Mouse (Mus musculus) frontal cortex, adult 2 months (tissue): Measurements from ENCODE around the gene Ssmem1. TPM values are rescaled to one million over a fixed set of nuclear protein-coding genes. Genes with fewer than 3 reads are reported as not detected.

Experiments used
- DNase-seq, 2 experiments: peaks; one replicate each; pipeline ENCODE4 v3.0.0; 2022; ENCODE audit warnings: low spot score in 1 of 2; ENCODE audit errors: extremely low spot score in 1 of 2
- polyA plus RNA-seq: library from polyadenylated mRNA; depleted of rRNA; stranded (reverse); fragments of >200 nt; gene quantifications from 2 replicates; pipeline ENCODE4 v1.2.3, GENCODE M21; 2012; rRNA removed

Ssmem1 gene
- polyA plus RNA-seq, 1 experiment = not detected

GRCm38 (mm10) chr6:30551644-30552580, 42.3 kb downstream of the Ssmem1 start:
- no peak for DNase-seq

DNA sequence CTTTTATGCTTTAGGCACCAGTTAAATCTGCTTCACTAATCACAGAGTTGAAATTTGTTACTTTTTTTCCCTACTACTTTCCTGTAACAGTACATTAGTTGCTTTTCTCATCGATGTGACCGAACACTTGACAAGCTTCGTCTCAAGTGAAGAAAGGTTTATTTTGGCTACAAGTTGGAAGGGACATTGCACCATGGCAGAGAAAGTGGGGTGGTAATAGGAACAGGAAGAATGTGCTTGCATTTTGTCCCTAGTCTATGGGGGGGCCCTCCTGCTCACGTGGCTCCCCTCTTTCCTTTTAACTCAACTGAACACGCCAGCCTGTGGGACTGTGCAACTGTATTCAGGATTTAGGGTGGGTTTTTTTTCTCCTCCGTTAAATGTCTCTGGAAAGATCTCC, 43.0 kb downstream of the Ssmem1 start:
- no peak for DNase-seq

- DNase-seq = no peak
Measured at GRCm38 (mm10) chr6:30553381-30554010, 43.8 kb downstream of the Ssmem1 start.

DNA sequence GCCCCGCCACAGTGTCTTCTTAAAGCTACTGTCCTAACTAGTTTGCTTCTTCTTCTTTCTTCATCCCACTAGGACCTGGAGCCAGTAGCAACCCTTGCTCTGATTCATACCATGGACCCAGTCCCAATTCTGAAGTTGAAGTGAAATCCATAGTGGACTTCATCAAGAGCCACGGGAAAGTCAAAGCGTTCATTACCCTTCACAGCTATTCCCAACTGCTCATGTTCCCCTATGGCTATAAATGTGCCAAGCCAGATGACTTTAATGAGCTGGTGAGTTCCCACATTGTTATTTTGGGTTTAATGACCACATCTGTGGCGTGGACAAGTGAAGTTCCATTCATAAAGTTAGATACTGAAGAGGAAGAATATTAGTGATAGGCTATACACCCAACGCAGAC, 44.4 kb downstream of the Ssmem1 start:
- no peak for DNase-seq

GRCm38 (mm10) chr6:30554621-30555170, 45.0 kb downstream of the Ssmem1 start:
- DNase-seq = no peak

DNA sequence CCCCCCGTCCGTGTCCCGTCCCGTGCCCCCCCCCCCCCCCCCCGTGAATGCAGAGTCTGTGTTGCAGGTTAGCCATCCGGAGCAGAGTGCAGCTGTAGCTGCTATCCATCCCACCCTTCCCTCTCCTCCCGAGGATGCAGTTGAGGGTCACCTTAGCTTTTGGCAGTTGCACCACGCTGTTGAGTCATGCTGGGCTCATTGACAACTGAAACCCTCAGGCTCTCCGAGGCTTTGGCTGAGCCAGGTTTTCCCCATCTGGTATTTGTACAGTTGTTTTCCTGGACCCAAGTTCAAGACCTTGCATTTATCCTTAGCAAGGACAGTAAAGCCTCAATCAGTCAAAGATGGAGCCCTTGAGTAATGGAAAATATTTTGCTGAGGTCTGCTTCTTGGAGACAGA, 46.4 kb downstream of the Ssmem1 start:
- no peak for DNase-seq

DNA sequence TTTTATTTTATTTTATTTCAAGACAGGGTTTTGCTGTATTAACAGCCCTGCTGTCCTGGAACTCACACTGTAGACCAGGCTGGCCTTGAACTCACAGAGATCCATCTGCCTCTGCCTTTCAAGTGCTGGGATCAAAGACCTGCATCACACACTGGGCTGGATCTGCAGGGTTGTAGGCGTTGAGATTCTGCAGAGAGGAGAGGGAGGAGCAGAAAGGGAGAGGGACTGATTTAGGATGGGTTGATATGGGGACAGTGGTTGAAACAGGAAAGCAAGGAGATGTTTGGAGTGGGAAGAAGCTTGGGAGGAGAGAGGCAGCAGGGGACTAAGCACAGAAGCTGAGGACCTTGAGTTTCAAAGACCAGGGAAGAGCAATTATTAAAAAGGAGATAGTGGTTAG, 50.1 kb downstream of the Ssmem1 start:
- DNase-seq = no peak

DNA sequence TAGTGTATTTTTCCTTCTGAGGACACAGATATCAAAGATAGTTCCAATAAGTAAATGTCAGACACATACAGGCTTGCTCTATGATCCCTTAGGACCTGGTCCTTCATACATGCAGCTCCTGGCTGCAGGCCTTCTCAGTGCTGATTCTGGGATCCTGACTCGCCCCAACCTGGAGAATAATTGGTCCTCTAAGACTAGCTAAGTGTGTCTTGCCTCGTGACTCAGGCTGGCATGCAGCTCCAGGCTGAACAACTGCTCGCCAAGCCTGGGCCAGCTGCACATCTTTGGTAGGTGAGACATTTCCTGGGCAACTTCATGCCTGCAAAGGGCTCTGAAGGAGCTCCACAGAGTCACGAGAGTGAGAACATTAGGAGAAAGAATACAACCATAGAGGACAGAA, 52.5 kb downstream of the Ssmem1 start:
- DNase-seq = no peak

DNA sequence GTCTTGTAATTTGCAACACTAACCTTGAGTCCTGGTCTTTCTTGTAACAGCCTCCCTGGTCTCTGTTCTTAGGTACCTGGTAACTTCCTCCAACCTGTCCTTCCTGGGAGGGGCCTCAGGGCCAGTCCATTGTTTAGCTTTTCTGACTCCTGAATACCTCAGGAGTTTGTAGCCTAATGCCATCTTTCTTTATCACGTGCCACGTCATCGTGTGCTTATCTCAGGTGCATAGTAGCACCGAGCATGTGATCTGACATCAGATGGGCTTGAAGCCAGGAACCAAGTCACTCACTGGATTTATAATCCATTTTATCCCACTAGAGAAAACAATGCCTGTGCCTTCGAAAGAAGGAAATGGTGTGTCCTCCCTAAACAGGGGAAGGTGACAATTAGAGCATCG, 53.9 kb downstream of the Ssmem1 start:
- no peak for DNase-seq

DNA sequence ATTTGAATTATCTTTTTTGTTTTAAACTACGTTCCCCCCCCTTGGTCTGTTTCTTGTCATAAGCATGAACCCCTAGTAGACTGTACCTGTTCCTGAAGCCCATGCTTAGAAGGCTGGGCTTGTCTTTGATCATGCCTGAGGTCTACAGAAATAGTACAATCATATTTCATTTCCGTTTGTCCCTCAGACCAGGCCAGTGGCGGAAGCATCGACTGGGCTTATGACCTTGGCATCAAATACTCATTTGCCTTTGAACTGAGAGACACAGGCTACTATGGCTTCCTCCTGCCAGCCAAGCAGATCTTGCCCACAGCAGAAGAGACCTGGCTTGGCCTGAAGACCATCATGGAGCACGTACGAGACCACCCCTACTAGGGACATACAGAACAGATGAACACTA, 54.4 kb downstream of the Ssmem1 start:
- DNase-seq = no peak

DNA sequence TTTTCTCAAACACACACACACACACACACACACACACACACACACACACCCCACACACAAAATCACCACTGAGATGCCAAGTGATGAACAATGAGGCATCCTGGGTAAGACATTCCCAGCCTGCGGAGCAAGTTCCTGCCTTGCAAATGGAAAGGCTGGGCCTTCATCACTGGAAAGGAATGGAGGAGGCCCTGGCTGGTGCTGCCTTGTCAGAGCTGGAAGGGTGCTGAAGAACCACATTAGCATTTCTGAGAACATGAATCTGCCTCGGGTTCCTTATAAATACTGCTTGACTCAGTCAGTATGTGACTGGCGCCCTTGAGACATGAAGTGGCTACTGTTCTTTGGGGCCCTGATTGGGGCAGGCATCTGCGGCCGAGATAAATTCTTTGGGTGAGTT, 58.4 kb downstream of the Ssmem1 start, which contains the start of gene Cpa4:
Cpa4 (plus strand) TSS at position 301 of the 400 bp plus-strand sequence.
- DNase-seq = no peak

- no peak for DNase-seq
Measured at GRCm38 (mm10) chr6:30569331-30569730, 59.7 kb downstream of the Ssmem1 start.

Other genes with a start within 250 kb of the Ssmem1 start
- gene Ube2h, start 205.3 kb upstream of the Ssmem1 start, polyA plus RNA-seq = 78.2 and 80.0 TPM in 2 replicates
- 24.4 and 25.4 TPM in 2 replicates for gene Zc3hc1, start 118.8 kb upstream of the Ssmem1 start, polyA plus RNA-seq
- 55.5 and 62.7 TPM in 2 replicates for gene Klhdc10, start 108.0 kb upstream of the Ssmem1 start, polyA plus RNA-seq
- gene Tmem209, start 66 bp upstream of the Ssmem1 start, polyA plus RNA-seq = 25.1 and 28.2 TPM in 2 replicates
- gene Cpa2, start 31.7 kb downstream of the Ssmem1 start, polyA plus RNA-seq = 2.7 and 4.3 TPM in 2 replicates
- gene Cpa4, start 58.5 kb downstream of the Ssmem1 start, polyA plus RNA-seq = 0.19 and 0.24 TPM in 2 replicates
- 0.04 TPM in 1 of 2 replicates, not detected in the other for gene Cpa5, start 101.2 kb downstream of the Ssmem1 start, polyA plus RNA-seq
- 0.13 TPM in 1 of 2 replicates, not detected in the other for gene Cpa1, start 129.4 kb downstream of the Ssmem1 start, polyA plus RNA-seq
- gene Cep41, start 183.9 kb downstream of the Ssmem1 start, polyA plus RNA-seq = 6.1 and 7.6 TPM in 2 replicates
- gene Mest, start 213.7 kb downstream of the Ssmem1 start, polyA plus RNA-seq = 53.9 and 57.8 TPM in 2 replicates